Mouse (Mus musculus) right cerebral cortex, postnatal 25 days (tissue): ENCODE measurements around the gene Aplf.

Experiments used
- DNase-seq: peaks from one replicate; pipeline ENCODE4 v3.0.0; 2022

The Aplf gene

DNA sequence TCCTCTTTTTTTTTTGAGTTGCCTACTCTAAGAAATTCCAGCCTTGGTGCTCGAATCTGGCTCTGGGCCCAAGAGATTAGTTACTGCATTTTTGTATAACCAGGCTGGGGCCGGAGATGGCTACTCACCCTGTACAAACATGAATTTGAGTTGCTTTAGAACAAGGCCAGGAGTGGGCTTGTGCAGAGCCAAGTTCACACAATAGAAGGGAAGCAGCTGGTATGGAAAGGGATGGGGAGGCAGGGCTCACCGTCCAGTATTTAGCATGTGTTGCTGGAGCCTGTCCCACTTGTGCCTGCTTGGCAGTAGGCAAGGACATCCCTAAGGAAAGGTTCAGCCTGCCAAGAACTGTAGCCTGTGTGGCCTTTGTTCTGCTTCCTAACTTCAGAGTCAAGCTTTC, 50.7 kb downstream of the Aplf start:
- no peak for DNase-seq

- no peak for DNase-seq
Measured at GRCm38 (mm10) chr6:87618021-87618420, 54.0 kb downstream of the Aplf start.

DNA sequence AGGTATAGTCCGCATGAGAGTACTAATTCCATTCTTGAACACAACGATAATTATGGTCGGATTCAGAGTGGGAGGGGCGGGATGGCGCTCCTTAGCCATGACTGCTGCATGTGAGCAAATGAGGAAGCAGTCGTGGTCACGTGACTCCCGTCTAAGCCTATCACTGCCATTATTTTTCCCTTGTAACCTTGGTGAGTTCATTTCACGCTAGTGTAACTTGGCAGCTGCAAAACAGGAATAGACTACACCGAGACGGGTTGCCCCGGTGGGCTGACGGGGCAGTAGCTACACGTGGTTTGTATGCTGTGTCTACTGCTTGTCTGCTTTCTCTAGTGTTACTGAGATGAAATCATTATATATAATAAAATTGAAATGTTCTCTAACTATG, 56.3 kb downstream of the Aplf start:
- no peak for DNase-seq

DNA sequence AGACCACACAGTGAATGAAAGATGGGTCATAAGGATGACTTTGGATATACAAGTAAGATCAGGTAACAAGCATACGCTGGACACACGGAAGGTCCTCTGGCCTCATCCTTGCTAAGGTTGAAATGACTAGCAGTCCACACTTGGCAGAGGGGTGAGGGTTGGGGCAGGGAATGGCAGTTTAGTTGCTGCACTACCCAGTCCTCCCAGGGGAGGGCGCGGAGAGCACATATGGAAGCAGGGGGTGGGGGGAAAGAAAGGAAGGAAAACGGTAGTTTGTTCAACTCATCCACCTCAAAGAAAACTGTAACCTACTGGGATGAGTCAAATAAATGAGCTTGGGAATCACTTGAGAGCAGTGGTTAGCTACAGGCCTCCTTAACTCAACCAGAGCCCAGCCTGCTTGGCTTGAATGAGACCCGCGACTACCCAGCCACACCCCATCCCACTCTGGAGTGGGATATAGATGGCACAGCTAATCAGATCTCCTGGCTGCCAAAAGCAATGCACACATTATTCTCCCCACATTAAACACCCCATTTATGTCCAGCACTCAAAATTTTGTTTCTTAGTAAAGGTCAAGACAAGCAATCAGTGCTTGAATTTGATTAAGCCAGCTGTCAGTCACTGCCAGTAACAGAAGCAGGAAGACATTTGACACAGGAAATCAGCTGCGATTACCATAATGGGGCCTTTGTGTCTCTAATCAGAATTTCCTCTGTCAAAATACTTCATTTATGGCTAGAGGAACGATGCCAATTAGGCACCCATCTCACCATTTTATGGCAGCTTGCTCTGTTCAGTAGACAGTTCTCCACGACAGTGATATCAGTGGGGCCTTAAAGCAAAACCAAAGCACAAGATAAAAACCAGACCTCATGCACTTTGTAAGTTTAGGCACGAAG, 56.9 kb downstream of the Aplf start:
- DNase-seq: no peak

GRCm38 (mm10) chr6:87599825-87600224, 72.2 kb downstream of the Aplf start:
- DNase-seq: no peak

GRCm38 (mm10) chr6:87597116-87597833, 74.7 kb downstream of the Aplf start:
- no peak for DNase-seq

- no peak for DNase-seq
Measured at GRCm38 (mm10) chr6:87594188-87594587, 77.8 kb downstream of the Aplf start.

- DNase-seq: peak; percentile 18
Measured at GRCm38 (mm10) chr6:87590394-87591281, 81.4 kb downstream of the Aplf start, which contains the start of gene Prokr1. Prokr1 (minus strand) TSS chr6:87590743.

- DNase-seq: no peak
Measured at GRCm38 (mm10) chr6:87589718-87590393, 82.1 kb downstream of the Aplf start.

GRCm38 (mm10) chr6:87583991-87584390, 88.0 kb downstream of the Aplf start:
- no peak for DNase-seq

DNA sequence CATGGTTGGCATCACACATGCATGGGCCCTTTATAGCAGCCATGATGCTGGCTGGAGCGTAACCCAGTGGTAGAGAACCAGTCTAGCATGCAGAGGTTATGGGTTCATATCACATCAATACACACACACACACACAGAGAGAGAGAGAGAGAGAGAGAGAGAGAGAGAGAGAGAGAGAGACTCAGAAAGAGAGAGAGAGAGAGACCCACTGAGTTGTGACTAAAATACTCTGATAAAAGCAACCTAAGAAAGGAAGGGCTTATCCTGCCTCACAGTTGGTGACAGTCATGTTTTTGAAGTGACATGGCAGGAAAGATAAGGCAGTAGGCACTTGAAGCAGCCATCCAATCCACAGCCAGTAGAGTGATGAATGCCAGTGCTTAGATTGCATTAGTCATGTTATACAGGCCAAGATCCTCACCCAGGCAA, 88.8 kb downstream of the Aplf start:
- no peak for DNase-seq

GRCm38 (mm10) chr6:87582456-87582855, 89.5 kb downstream of the Aplf start:
- DNase-seq: no peak

DNA sequence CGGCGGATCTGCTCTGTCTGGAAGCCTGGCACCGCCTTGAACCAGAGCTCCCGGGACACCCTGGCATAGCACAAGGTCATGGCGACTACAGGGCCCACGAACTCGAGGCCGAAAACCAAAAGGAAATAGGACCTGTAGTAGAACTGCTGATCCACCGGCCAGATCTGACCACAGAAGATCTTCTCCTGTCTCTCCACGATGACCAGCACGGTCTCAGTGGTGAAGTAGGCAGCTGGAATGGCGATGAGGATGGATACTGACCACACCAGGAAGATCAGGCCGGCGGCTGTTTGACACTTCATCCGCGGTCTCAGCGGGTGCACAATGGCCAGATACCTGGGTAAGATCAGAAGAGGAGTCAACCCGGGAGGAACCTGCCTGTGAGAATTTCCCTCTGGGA, 90.4 kb downstream of the Aplf start:
- DNase-seq: no peak

DNA sequence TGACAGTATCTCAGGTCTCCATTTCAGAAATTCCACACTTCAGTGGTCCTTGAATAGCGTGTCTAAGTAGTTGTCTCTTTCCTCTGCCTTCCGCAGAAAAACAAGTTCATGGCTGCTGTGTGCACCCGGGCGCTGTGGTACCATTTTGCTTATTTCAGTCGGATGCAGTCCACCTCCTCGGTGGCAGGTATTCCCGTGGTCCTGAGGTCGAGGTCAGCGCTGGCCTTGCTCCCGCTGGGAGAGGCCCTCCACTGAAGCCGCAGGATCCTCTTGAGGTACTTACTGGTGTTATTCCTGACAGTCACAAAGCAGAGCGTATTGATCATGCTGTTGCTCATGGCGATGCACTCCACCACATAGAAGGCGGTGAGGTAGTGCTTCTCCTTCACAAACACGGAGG, 90.9 kb downstream of the Aplf start:
- DNase-seq: no peak
